Mouse (Mus musculus) limb, embryonic 11.5 days (tissue): ENCODE results near the gene Gm4301. TPM values are rescaled to one million over a fixed set of nuclear protein-coding genes. Genes with fewer than 3 reads are reported as not detected.

Experiments used
- polyA plus RNA-seq: library from polyadenylated mRNA; unstranded; fragments of >200 nt; fragmentation: Nextera tagmentation; extraction: Ambion mirVana; gene quantifications from 2 replicates; pipeline ENCODE4 v1.2.1, GENCODE M21; 2014

Gene Gm4301
- polyA plus RNA-seq, 1 experiment from 2014 or later: not detected

Other genes with a start within 250 kb of the Gm4301 start
- not detected in 2 replicates for gene Gm4302, start 5.2 kb downstream of the Gm4301 start, polyA plus RNA-seq
- gene Gm4303, start 10.3 kb downstream of the Gm4301 start, polyA plus RNA-seq: not detected in 2 replicates
- gene Gm4305, start 15.4 kb downstream of the Gm4301 start, polyA plus RNA-seq: not detected in 2 replicates
- not detected in 2 replicates for gene Gm4307, start 25.7 kb downstream of the Gm4301 start, polyA plus RNA-seq
- gene Gm4312, start 46.9 kb downstream of the Gm4301 start, polyA plus RNA-seq: not detected in 2 replicates
- gene Tmtc3, start 151.7 kb downstream of the Gm4301 start, polyA plus RNA-seq: 26.7 and 30.4 TPM in 2 replicates
- 6.1 and 8.0 TPM in 2 replicates for gene Cep290, start 151.9 kb downstream of the Gm4301 start, polyA plus RNA-seq